Mouse (Mus musculus): Measurements from ENCODE around the gene Mat2b. TPM values are rescaled to one million over a fixed set of nuclear protein-coding genes. Genes with fewer than 3 reads are reported as not detected.

Gene Mat2b
- polyA plus RNA-seq, 1 experiment from 2014 or later: 115 TPM

DNA sequence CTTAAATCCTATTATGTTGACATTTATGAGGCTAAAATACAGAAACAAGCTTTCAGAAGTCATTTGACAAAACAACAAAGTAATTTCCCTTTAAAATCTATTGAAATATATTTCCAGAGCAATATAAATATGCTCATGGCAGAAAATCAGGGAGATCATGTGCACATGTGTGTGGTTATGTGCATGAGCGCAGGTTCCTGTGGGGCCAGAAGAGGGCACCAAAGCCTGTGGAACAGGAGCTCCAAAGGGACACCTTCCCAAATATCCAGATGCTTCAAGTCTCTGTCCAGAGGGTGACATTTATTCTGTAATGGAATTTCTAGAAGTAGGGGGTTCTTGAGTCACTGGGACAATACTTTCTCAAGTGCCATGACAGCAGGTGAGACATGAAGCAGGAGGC is 17.8 kb downstream of the Mat2b start:
- peaks cover 5% of the 10 kb centered on the region; the same call in 1 of the 2 replicates for H3K9me3 ChIP-seq (ENCODE audit: low read length)
- peaks cover 41% of the 10 kb centered on the region for H3K36me3 ChIP-seq (ENCODE audit: insufficient read depth, low read length)
- H3K4me2 ChIP-seq (replicated peaks; ENCODE audit: low read depth, low read length): no peak overlapping the region
- H3K4me3 ChIP-seq (ENCODE audit: low read length): no peak overlapping the region
- H3K9ac ChIP-seq (replicated peaks; ENCODE audit: low read length): no peak overlapping the region
- 98% methylated on average over 1 of the region's 1 CpGs for WGBS
- H3K27me3 ChIP-seq (ENCODE audit: insufficient read depth, low read length): no peaks in the 10 kb centered on the region
- H3K27ac ChIP-seq (ENCODE audit: low read length): no peak overlapping the region
- H3K4me1 ChIP-seq (ENCODE audit: insufficient read depth, low read length): no peaks in the 10 kb centered on the region
- ATAC-seq (ENCODE audit: low FRiP score, low TSS enrichment): no peak

DNA sequence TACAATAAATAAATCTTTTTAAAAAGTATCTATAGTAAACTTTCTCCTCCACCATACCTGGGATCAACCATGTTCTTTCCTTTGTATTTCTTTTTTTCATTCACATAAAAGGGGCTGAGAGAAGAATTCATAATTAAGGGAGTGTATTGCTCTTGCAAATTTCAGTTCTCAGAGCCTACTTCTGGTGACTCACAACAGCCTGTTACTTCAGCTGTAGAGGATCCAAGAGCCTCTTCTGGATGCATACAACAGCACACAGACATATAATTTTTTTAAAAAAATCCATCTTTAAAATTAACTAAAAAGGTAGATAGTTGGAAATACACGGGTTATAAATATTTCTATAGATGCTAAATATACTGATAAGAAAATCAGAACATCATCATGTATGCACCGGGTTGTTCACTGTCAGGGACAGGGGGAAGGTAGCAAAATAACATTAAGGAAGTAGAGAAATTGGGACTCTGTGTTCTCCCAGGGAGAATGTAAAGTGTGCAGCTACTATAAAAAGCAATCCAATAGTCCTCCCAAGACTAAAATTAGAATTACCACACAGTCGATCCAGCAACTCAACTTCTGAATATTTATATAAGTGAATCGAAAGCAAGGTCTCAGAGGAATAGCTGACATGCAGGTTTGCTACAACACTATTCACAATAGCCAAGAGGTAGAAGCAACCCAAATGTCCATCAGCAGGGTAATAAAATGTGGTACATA is 19.8 kb downstream of the Mat2b start:
- no peak overlapping the region for H3K27ac ChIP-seq (ENCODE audit: low read length)
- H3K4me1 ChIP-seq (ENCODE audit: insufficient read depth, low read length): no peaks in the 10 kb centered on the region
- no peak overlapping the region for H3K9ac ChIP-seq (replicated peaks; ENCODE audit: low read length)
- H3K4me2 ChIP-seq (replicated peaks; ENCODE audit: low read depth, low read length): no peak overlapping the region
- H3K9me3 ChIP-seq (ENCODE audit: low read length): peaks cover 5% of the 10 kb centered on the region; the same call in 1 of the 2 replicates
- 79% methylated on average over 4 of the region's 4 CpGs for WGBS
- H3K36me3 ChIP-seq (ENCODE audit: insufficient read depth, low read length): peaks cover 31% of the 10 kb centered on the region
- no peak for ATAC-seq (ENCODE audit: low FRiP score, low TSS enrichment)
- H3K4me3 ChIP-seq (ENCODE audit: low read length): no peak overlapping the region
- no peaks in the 10 kb centered on the region for H3K27me3 ChIP-seq (ENCODE audit: insufficient read depth, low read length)

DNA sequence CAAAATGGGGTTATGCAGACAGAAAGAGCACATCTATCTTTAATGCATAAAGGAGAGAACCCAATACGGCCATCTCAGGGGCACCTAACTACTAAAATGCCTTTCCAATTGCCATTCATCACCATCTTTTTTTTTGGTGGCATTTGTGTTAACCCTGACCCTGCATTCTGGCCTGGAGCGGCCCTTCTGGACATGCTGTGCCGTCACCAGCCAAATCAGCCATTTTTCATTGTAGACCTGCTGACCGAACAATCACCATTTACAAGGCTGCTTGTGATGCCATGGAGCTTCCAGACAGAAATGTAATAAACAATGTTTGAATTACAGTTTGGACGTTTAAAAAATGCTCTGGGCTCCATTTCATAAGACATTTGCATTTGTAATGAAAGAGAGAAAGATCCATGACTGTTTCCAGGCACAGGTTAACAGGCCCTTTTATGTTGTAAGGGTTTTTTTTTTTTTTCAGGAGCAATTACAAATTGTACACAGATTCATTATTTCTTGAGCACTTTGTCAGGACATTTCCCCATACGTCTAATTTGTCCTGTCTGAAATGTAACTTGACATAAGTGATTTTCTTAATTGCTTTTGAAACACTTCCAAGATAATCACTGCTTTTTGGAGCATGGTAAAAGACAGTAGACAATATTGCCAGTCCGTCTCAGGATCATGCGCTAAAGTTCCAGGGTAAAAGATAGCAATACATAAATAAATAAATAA is 45.1 kb downstream of the Mat2b start:
- WGBS: 72% methylated on average over 8 of the region's 8 CpGs
- no peak overlapping the region for H3K4me3 ChIP-seq (ENCODE audit: low read length)
- no peaks in the 10 kb centered on the region for H3K36me3 ChIP-seq (ENCODE audit: insufficient read depth, low read length)
- no peaks in the 10 kb centered on the region for H3K4me1 ChIP-seq (ENCODE audit: insufficient read depth, low read length)
- no peak for ATAC-seq (ENCODE audit: low FRiP score, low TSS enrichment)
- H3K27ac ChIP-seq (ENCODE audit: low read length): no peak overlapping the region
- H3K9ac ChIP-seq (replicated peaks; ENCODE audit: low read length): no peak overlapping the region
- H3K27me3 ChIP-seq (ENCODE audit: insufficient read depth, low read length): no peaks in the 10 kb centered on the region
- H3K9me3 ChIP-seq (ENCODE audit: low read length): no peaks in the 10 kb centered on the region
- H3K4me2 ChIP-seq (replicated peaks; ENCODE audit: low read depth, low read length): no peak overlapping the region

DNA sequence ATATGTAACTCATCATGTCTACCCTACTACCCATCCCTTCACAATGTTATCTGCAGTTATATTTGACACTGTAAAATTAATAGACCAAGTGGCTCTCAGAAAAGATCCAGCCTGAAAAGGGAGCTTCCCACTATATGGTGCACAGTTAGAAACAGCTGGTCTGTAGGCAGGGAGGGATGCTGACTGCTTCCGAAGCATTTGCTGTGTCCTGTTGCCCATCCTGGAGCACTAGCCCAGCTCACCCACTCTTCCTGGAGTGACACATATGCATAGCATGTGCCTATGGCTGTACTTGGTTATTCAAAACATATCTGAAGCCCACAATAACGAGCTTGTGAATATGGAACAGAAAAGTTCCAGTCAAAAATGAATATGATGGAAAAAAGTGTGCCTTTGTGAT is 47.8 kb downstream of the Mat2b start:
- no peaks in the 10 kb centered on the region for H3K4me1 ChIP-seq (ENCODE audit: insufficient read depth, low read length)
- WGBS: 67% methylated on average over 2 of the region's 2 CpGs
- no peak for ATAC-seq (ENCODE audit: low FRiP score, low TSS enrichment)

More for the DNA sequence above, 47.8 kb downstream of the Mat2b start:
- Histone ChIP-seq H3K27me3 (ENCODE audit: insufficient read depth, low read length) (no peaks in the 10 kb centered on the region), H3K36me3 (ENCODE audit: insufficient read depth, low read length) (no peaks in the 10 kb centered on the region), H3K9me3 (ENCODE audit: low read length) (no peaks in the 10 kb centered on the region), H3K9ac (replicated peaks; ENCODE audit: low read length) (no peak overlapping the region), H3K4me3 (ENCODE audit: low read length) (no peak overlapping the region), H3K27ac (ENCODE audit: low read length) (no peak overlapping the region), H3K4me2 (replicated peaks; ENCODE audit: low read depth, low read length) (no peak overlapping the region)

Other genes with a start within 250 kb of the Mat2b start
- gene Hmmr, start 38.2 kb upstream of the Mat2b start, polyA plus RNA-seq (2015; fragmentation: Nextera tagmentation; extraction: Ambion mirVana): 43.2 and 49.1 TPM in 2 replicates
- 161 and 170 TPM in 2 replicates for gene Nudcd2, start 38.5 kb upstream of the Mat2b start, polyA plus RNA-seq (2015; fragmentation: Nextera tagmentation; extraction: Ambion mirVana)
- gene Ccng1, start 60.1 kb upstream of the Mat2b start, polyA plus RNA-seq (2015; fragmentation: Nextera tagmentation; extraction: Ambion mirVana): 44.3 and 45.2 TPM in 2 replicates

Data from kidney, embryonic 16.5 days (tissue).